Mouse (Mus musculus) CH12.LX (cell line): Measurements from ENCODE around the gene Hcn3. TPM values are rescaled to one million over a fixed set of nuclear protein-coding genes. Genes with fewer than 3 reads are reported as not detected.

Experiments used
- DNase-seq: peaks from one replicate; pipeline ENCODE4 v3.0.0-alpha.2; 2013; ENCODE audit errors: extremely low read depth
- H3K27ac ChIP-seq: 2 replicates; pipeline ENCODE4 v1.5.1; 2012; ENCODE audit warnings: low read depth, mild to moderate bottlenecking, control low read depth, moderate library complexity; ENCODE audit not compliant: insufficient read depth
- H3K27me3 ChIP-seq: replicated peaks from 2 replicates; pipeline ENCODE3; 2012; ENCODE audit warnings: inconsistent platforms
- H3K36me3 ChIP-seq, 2 experiments: replicated peaks in 1 of 2; 2 replicates each; pipeline versions ENCODE3 to v1.6.1; 2012; ENCODE audit warnings: inconsistent platforms in 1 of 2, low read length in 1 of 2, mild to moderate bottlenecking in 1 of 2, mixed read lengths in 1 of 2, moderate library complexity in 1 of 2; ENCODE audit not compliant: control insufficient read depth in 1 of 2, insufficient read depth in 1 of 2
- H3K4me1 ChIP-seq, 2 experiments: 2 replicates each; pipeline ENCODE4 v1.6.1; 2012; ENCODE audit warnings: inconsistent platforms in 1 of 2, moderate library complexity in 1 of 2; ENCODE audit not compliant: insufficient read depth in 2 of 2, control insufficient read depth in 1 of 2
- H3K4me2 ChIP-seq: 2 replicates; pipeline ENCODE4 v1.6.1; 2012; ENCODE audit warnings: low read depth, mild to moderate bottlenecking, control low read depth; ENCODE audit not compliant: poor library complexity, insufficient read depth, severe bottlenecking
- H3K4me3 ChIP-seq, 3 experiments: fragments of 150-350 bp in 1 of 3; sonication (generic) in 1 of 3; replicated peaks in 1 of 3; 2 replicates each; pipeline versions ENCODE3 to v1.5.1; 2011 to 2012; ENCODE audit warnings: low read depth in 2 of 3, low read length in 2 of 3, mild to moderate bottlenecking in 2 of 3, moderate library complexity in 2 of 3, control low read depth in 1 of 3, improper control_type of control experiment in 1 of 3, inconsistent platforms in 1 of 3, mixed read lengths in 1 of 3; ENCODE audit not compliant: poor library complexity in 1 of 3
- H3K79me2 ChIP-seq: replicated peaks from 2 replicates; pipeline ENCODE4 v1.6.1; 2012; ENCODE audit warnings: mild to moderate bottlenecking, moderate library complexity; ENCODE audit not compliant: control insufficient read depth, poor library complexity, insufficient read depth, severe bottlenecking; ENCODE audit errors: extremely low read depth
- H3K9ac ChIP-seq: 2 replicates; pipeline ENCODE4 v1.6.1; 2012; ENCODE audit warnings: low read depth, mild to moderate bottlenecking, control low read depth, moderate library complexity; ENCODE audit not compliant: insufficient read depth
- H3K9me3 ChIP-seq: replicated peaks from 2 replicates; pipeline ENCODE3; 2012; ENCODE audit warnings: low read length, inconsistent platforms, mixed read lengths
- CTCF ChIP-seq, 2 experiments: IDR thresholded peaks in 1 of 2; conservative IDR thresholded peaks in 1 of 2; 2 replicates each; pipeline ENCODE4 v1.5.1; 2011 to 2012; ENCODE audit warnings: low read depth in 2 of 2, low read length in 2 of 2, improper control_type of control experiment in 1 of 2, inconsistent platforms in 1 of 2, mild to moderate bottlenecking in 1 of 2, moderate library complexity in 1 of 2
- E2F4 ChIP-seq: IDR thresholded peaks from 2 replicates; pipeline ENCODE4 v1.6.1; 2011; ENCODE audit warnings: low read depth, low read length, improper control_type of control experiment; ENCODE audit not compliant: insufficient replicate concordance
- GABPA ChIP-seq: IDR thresholded peaks from 2 replicates; pipeline ENCODE4 v1.6.1; 2012; ENCODE audit warnings: low read depth, low read length, improper control_type of control experiment, inconsistent platforms; ENCODE audit not compliant: insufficient replicate concordance
- JUN ChIP-seq: IDR thresholded peaks from 2 replicates; pipeline ENCODE4 v1.6.1; 2011; ENCODE audit warnings: low read depth, mild to moderate bottlenecking, low read length, improper control_type of control experiment, moderate library complexity; ENCODE audit not compliant: insufficient read depth
- JUND ChIP-seq: conservative IDR thresholded peaks from 2 replicates; pipeline ENCODE4 v1.6.1; 2011; ENCODE audit warnings: low read depth, low read length, improper control_type of control experiment
- MAFK ChIP-seq: IDR thresholded peaks from 2 replicates; pipeline ENCODE4 v1.6.1; 2011; ENCODE audit warnings: low read length, improper control_type of control experiment; ENCODE audit not compliant: insufficient replicate concordance
- MAZ ChIP-seq: IDR thresholded peaks from 2 replicates; pipeline ENCODE4 v1.6.1; 2012; ENCODE audit warnings: low read depth, mild to moderate bottlenecking, inconsistent platforms, low read length, improper control_type of control experiment, moderate library complexity
- MEF2A ChIP-seq: IDR thresholded peaks from 2 replicates; pipeline ENCODE4 v1.6.1; 2014; ENCODE audit warnings: low read depth, mild to moderate bottlenecking, inconsistent platforms, low read length, improper control_type of control experiment, borderline replicate concordance
- NELFE ChIP-seq: IDR thresholded peaks from 2 replicates; pipeline ENCODE4 v1.6.1; 2011; ENCODE audit warnings: low read depth, low read length, improper control_type of control experiment
- NRF1 ChIP-seq: IDR thresholded peaks from 2 replicates; pipeline ENCODE4 v1.6.1; 2014; ENCODE audit warnings: low read depth, mild to moderate bottlenecking, inconsistent platforms, low read length, improper control_type of control experiment, moderate library complexity
- POLR2AphosphoS2 ChIP-seq: IDR thresholded peaks from 2 replicates; pipeline ENCODE4 v1.6.1; 2011; ENCODE audit warnings: low read depth, low read length, improper control_type of control experiment
- RAD21 ChIP-seq: IDR thresholded peaks from 2 replicates; pipeline ENCODE4 v1.6.1; 2011; ENCODE audit warnings: low read depth, mild to moderate bottlenecking, low read length, improper control_type of control experiment, moderate library complexity
- RCOR1 ChIP-seq: conservative IDR thresholded peaks from 2 replicates; pipeline ENCODE4 v1.6.1; 2012; ENCODE audit warnings: low read depth, mild to moderate bottlenecking, inconsistent platforms, low read length, improper control_type of control experiment
- SIN3A ChIP-seq: IDR thresholded peaks from 2 replicates; pipeline ENCODE4 v1.6.1; 2012; ENCODE audit warnings: low read length, improper control_type of control experiment, inconsistent platforms
- USF1 ChIP-seq: IDR thresholded peaks from 2 replicates; pipeline ENCODE4 v1.6.1; 2014; ENCODE audit warnings: low read depth, mild to moderate bottlenecking, inconsistent platforms, low read length, improper control_type of control experiment
- USF2 ChIP-seq: conservative IDR thresholded peaks from 2 replicates; pipeline ENCODE4 v1.6.1; 2011; ENCODE audit warnings: low read depth, low read length, improper control_type of control experiment
- ZC3H11A ChIP-seq: IDR thresholded peaks from 2 replicates; pipeline ENCODE4 v1.6.1; 2012; ENCODE audit warnings: low read depth, mild to moderate bottlenecking, inconsistent platforms, low read length, improper control_type of control experiment
- dilution Hi-C: fragments of 300-500 bp; cut with MboI; formaldehyde crosslinking; loops from 2 replicates; pipeline ENCODE4 v1.14.3; 2020; ENCODE audit warnings: low sequenced_read_pairs; ENCODE audit not compliant: extremely low pct_unique_long_range_greater_than_20kb, extremely low pct_ligation_motif_present
- in situ Hi-C: fragments of 300-500 bp; cut with MboI; formaldehyde crosslinking; loops from 3 replicates; pipeline ENCODE4 v1.14.3; 2019; ENCODE audit warnings: low sequenced_read_pairs, low pct_ligation_motif_present, low pct_unique_long_range_greater_than_20kb, mixed read lengths
- polyA plus RNA-seq: library from polyadenylated mRNA; unstranded; fragments of >175 nt; gene quantifications from 2 replicates; pipeline ENCODE4 v1.2.1, GENCODE M21; 2012; ENCODE audit warnings: low read depth; ENCODE audit not compliant: insufficient read length
- total RNA-seq, 2 experiments: library from RNA; depleted of rRNA; stranded (reverse); fragments of 300-350 nt in 1 of 2; fragments of >200 nt in 1 of 2; gene quantifications; 2 replicates each; pipeline ENCODE4 v1.2.3; 2012 to 2014

The Hcn3 gene
- total and polyA plus RNA-seq, 3 experiments, result 1.7 to 3.2 (median 2.0) TPM

DNA sequence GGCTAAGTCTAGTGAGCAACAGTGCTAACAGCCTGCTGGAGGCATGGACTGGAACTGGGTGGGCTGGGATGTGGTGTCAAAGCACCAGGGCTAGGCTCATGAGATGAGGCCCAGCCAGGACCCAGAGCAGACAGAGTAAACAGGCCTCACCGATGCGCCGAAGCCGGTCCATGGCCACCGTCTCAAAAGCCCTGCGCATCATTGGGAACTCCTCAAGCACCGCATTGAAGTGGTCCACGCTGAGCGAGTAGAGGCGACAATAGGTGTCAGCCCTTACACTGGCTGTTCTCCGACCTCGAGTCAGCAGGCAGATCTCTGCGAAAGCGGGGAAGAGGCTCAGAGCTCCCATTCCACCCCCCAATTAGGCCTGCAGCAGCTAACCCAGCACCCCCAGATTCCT, 11.4 kb downstream of the Hcn3 start:
- H3K9ac ChIP-seq, result no peak overlapping the region
- no peak overlapping the region for H3K4me2 ChIP-seq
- no peaks in the 10 kb centered on the region for H3K4me1 ChIP-seq
- dilution Hi-C loops, result no loop called here
- no peaks in the 10 kb centered on the region for H3K79me2 ChIP-seq
- H3K36me3 ChIP-seq, result peaks cover 0 to 53% of the 10 kb centered on the region in 2 experiments
- in situ Hi-C loops, result no loop called here
- H3K9me3 ChIP-seq, result no peaks in the 10 kb centered on the region
- no peak for DNase-seq
- TF ChIP-seq GABPA, result no peak
- no peak for TF ChIP-seq JUN
- no peak for TF ChIP-seq SIN3A
- no peak for TF ChIP-seq MEF2A
- no peak for TF ChIP-seq RCOR1
- TF ChIP-seq CTCF (conservative IDR thresholded peaks at IDR 0.05 in 1 of 2, IDR thresholded peaks at IDR 0.05 in 1 of 2; ENCODE audit: low read depth in 2 of 2, low read length in 2 of 2), result no peak
- TF ChIP-seq ZC3H11A, result no peak
- no peak for TF ChIP-seq E2F4
- TF ChIP-seq RAD21, result no peak
- no peak for TF ChIP-seq MAZ
- no peak for TF ChIP-seq USF2
- no peak for TF ChIP-seq NRF1
- no peak overlapping the region for H3K4me3 ChIP-seq
- no peak overlapping the region for H3K27ac ChIP-seq
- H3K27me3 ChIP-seq, result no peaks in the 10 kb centered on the region

DNA sequence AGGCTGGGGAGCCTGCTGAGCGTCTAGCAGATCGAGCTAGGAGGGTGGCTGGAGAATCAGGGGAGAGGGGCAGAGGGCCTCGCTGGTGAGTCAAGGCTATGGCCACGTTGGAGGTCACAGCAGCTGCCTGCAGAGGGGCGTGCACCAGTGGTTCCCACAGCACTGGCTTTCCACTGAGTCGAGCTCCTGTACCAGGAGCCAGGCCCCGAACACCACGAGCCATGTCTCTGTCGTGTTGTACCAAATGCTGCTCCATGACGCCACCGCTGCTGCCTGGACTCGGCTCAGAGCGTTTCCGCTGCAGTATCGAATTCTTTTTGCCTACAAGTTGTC, 12.1 kb downstream of the Hcn3 start:
- Histone ChIP-seq H3K79me2 (no peaks in the 10 kb centered on the region), H3K9ac (no peak overlapping the region), H3K4me2 (no peak overlapping the region), H3K4me3 (no peak overlapping the region), H3K36me3 (peaks cover 0 to 52% of the 10 kb centered on the region in 2 experiments), H3K27ac (no peak overlapping the region), H3K9me3 (no peaks in the 10 kb centered on the region), H3K4me1 (no peaks in the 10 kb centered on the region), H3K27me3 (no peaks in the 10 kb centered on the region)
- TF ChIP-seq NRF1 (no peak), USF1 (no peak), RCOR1 (no peak), MAFK (no peak), POLR2AphosphoS2 (no peak), JUN (no peak), JUND (no peak), NELFE (no peak)
- no peak for DNase-seq
- in situ Hi-C loops (no loop called here), dilution Hi-C loops (no loop called here)
